Mouse (Mus musculus) liver, embryonic 12.5 days (tissue): ENCODE measurements at regions not wholly inside any gene's neighbourhood (a gene's known extent, or its start where the extent isn't known, plus 50 kb on each side); places are given as distances from the start of the nearest gene placed in this dataset.
A peak's percentile ranks its signal among the peaks of the same experiment; 100 is the strongest.

Source experiments
- ATAC-seq: fragments of 200-750 bp; cut with Nextera tagmentation; 2 replicates; pipeline ENCODE4 v1.8.0; 2017; ENCODE audit warnings: moderate number of reproducible peaks, mild to moderate bottlenecking, moderate library complexity
- H3K27ac ChIP-seq: fragments of 300-500 bp; sonication (generic); 2 replicates; pipeline ENCODE4 v1.5.1; 2016; ENCODE audit warnings: mild to moderate bottlenecking
- H3K27me3 ChIP-seq: fragments of 300-500 bp; sonication (generic); replicated peaks from 2 replicates; pipeline ENCODE4 v1.6.1; 2016; ENCODE audit warnings: mild to moderate bottlenecking, moderate library complexity
- H3K36me3 ChIP-seq: fragments of 300-500 bp; sonication (generic); 2 replicates; pipeline ENCODE4 v1.6.1; 2016; ENCODE audit warnings: mild to moderate bottlenecking, moderate library complexity
- H3K4me1 ChIP-seq: fragments of 300-500 bp; sonication (generic); 2 replicates; pipeline ENCODE4 v1.6.1; 2016
- H3K4me2 ChIP-seq: fragments of 300-500 bp; sonication (generic); 2 replicates; pipeline ENCODE4 v1.6.1; 2016; ENCODE audit warnings: mild to moderate bottlenecking, moderate library complexity
- H3K4me3 ChIP-seq: fragments of 300-500 bp; sonication (generic); 2 replicates; pipeline ENCODE4 v1.5.1; 2016; ENCODE audit warnings: mild to moderate bottlenecking, moderate library complexity
- H3K9ac ChIP-seq: fragments of 300-500 bp; sonication (generic); 2 replicates; pipeline ENCODE4 v1.6.1; 2016; ENCODE audit warnings: mild to moderate bottlenecking, moderate library complexity
- H3K9me3 ChIP-seq: fragments of 300-500 bp; sonication (generic); replicated peaks from 2 replicates; pipeline ENCODE4 v1.6.1; 2016; ENCODE audit warnings: mild to moderate bottlenecking, moderate library complexity
- whole genome bisulfite sequencing: fragments of 180-500 bp; shearing (Covaris S2); methylation state at CpG from one replicate; pipeline ENCODE4 v1.1.7; 2016; ENCODE audit not compliant: insufficient replicate concordance; 5-methylcytosine and 5-hydroxymethylcytosine counted together

DNA sequence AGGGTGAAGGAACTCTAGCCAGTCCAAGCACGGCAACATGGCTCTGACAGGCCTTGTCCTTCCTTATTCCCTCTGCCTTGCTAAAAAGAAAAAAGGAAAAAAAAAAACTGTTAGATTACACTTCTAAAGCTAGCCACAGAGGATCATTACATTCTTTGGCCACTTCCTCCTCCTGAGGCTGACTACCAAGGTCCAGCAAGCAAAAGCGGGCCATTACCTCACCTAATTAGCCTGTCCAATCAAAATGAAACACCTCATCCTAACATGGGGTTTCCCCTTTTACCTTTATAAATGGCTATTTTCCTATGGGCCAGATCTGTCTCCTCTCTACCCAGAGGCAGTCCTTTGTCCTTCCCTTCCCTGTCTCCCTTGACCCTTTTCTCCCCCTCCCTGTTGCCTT, 102.2 kb downstream of the Pih1h3b start:
- no peak for ATAC-seq
- H3K4me3 ChIP-seq: no peak overlapping the region
- H3K4me2 ChIP-seq: no peak overlapping the region
- H3K27ac ChIP-seq: no peak overlapping the region
- H3K27me3 ChIP-seq: 0 out of 2 replicates have a peak, but pooled peaks cover 5% of the 10 kb centered on the region
- no peak overlapping the region for H3K9ac ChIP-seq
- WGBS: 59% methylated on average over 2 of the region's 2 CpGs
- H3K36me3 ChIP-seq: no peaks in the 10 kb centered on the region
- H3K9me3 ChIP-seq: no peaks in the 10 kb centered on the region
- H3K4me1 ChIP-seq: no peaks in the 10 kb centered on the region

DNA sequence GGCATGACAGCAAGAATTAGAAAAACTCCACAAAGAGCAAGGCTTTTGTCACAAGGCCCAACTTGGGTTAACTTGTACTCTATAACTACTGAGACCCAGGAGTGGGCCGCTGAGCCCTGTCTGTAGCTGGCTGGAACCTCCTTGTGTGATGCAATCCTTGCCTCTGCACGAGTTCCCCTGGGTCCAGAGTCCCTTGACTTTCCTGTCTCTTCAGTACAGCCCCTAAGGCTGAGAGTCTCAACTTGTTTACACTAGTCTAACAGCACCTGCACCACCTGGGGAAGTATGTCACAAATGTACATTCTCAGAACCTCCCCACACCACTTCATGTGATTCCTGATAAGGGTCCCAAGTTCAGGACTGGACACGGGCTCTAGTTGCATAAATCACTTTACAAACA, 103.3 kb downstream of the Pih1h3b start:
- Histone ChIP-seq H3K4me3 (no peak overlapping the region), H3K27me3 (0 out of 2 replicates have a peak, but pooled peaks cover 5% of the 10 kb centered on the region), H3K9ac (no peak overlapping the region), H3K27ac (no peak overlapping the region), H3K4me2 (no peak overlapping the region), H3K4me1 (no peaks in the 10 kb centered on the region), H3K9me3 (no peaks in the 10 kb centered on the region), H3K36me3 (no peaks in the 10 kb centered on the region)
- WGBS: 46% methylated on average over 3 of the region's 3 CpGs
- ATAC-seq: no peak

DNA sequence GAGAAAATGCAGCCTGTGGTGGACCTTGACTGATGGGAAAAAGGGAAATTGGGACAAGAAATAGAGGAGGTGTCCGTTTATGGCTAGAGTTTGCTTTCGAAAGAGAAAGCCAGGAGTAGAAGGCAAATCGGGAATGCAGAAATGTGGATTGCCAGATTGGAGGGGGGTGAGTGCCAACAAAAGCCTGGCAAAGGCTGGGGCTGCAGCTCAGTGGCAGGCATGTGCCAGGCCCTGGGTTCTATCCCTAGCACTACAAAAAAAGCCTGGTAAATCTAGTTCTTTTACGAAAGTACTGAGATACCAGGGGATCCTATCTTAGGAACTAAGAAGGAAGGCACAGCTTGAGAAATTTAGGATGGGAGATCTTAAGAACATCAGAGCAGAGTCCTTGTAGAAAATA, 117.2 kb downstream of the Pih1h3b start:
- H3K27ac ChIP-seq: no peak overlapping the region
- no peaks in the 10 kb centered on the region for H3K36me3 ChIP-seq

DNA sequence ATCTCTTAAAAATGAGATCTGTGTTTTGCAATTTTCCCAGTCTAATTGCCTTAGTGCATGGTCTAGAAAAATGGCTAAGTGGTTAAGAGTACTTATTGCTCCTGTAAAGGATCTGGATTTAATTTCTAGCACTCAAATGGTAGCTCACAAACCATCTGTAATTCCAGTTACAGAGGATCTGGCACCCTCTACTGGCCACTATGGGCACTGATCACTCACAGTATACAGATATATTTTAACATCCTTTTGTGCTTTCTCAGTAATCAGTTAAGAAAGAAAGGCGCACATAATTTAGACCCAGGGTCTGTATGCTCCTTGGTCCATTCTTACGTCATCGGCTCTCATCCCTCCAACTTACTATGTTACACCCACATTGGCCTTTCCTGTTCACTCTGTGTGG, 120.3 kb downstream of the Pih1h3b start:
- Histone ChIP-seq H3K4me3 (no peak overlapping the region), H3K9ac (no peak overlapping the region), H3K27me3 (peaks cover 3% of the 10 kb centered on the region; the same call in 1 of the 2 replicates), H3K4me1 (no peaks in the 10 kb centered on the region), H3K4me2 (no peak overlapping the region), H3K9me3 (no peaks in the 10 kb centered on the region), H3K36me3 (no peaks in the 10 kb centered on the region), H3K27ac (no peak overlapping the region)
- WGBS: 78% methylated on average over 3 of the region's 3 CpGs
- ATAC-seq: no peak

More for the DNA sequence above, 117.2 kb downstream of the Pih1h3b start:
- H3K9me3 ChIP-seq: no peaks in the 10 kb centered on the region
- H3K4me1 ChIP-seq: no peaks in the 10 kb centered on the region
- ATAC-seq: no peak
- no peak overlapping the region for H3K9ac ChIP-seq
- peaks cover 16% of the 10 kb centered on the region for H3K27me3 ChIP-seq
- no peak overlapping the region for H3K4me2 ChIP-seq
- H3K4me3 ChIP-seq: no peak overlapping the region
- WGBS: 61% methylated on average over 4 of the region's 4 CpGs

DNA sequence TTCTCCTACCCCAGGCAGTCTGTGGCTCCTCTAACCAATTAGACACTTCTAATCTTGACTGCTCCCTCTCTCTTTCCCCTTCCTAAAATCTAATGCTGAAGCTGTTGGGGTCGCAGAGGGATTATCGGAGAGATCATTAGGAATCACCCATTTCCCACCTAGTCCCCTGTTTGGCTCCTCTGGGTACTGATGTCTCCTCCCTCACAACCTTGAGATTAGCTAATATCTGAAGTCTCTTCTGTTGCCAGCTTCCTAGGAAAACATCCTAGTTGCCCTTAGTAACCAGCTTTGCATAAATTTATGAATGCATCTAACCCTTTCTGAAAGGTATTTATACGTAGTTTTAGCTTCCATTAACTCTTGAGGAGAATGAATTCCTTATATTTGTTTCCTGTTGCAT, 138.4 kb upstream of the Frmpd3 start:
- ATAC-seq: no peak
- Histone ChIP-seq H3K27ac (no peak overlapping the region), H3K4me1 (no peaks in the 10 kb centered on the region), H3K27me3 (peaks cover 6% of the 10 kb centered on the region; the same call in 1 of the 2 replicates), H3K4me3 (no peak overlapping the region), H3K9ac (no peak overlapping the region), H3K9me3 (no peaks in the 10 kb centered on the region), H3K4me2 (no peak overlapping the region), H3K36me3 (no peaks in the 10 kb centered on the region)
- 52% methylated on average over 3 of the region's 3 CpGs for WGBS

DNA sequence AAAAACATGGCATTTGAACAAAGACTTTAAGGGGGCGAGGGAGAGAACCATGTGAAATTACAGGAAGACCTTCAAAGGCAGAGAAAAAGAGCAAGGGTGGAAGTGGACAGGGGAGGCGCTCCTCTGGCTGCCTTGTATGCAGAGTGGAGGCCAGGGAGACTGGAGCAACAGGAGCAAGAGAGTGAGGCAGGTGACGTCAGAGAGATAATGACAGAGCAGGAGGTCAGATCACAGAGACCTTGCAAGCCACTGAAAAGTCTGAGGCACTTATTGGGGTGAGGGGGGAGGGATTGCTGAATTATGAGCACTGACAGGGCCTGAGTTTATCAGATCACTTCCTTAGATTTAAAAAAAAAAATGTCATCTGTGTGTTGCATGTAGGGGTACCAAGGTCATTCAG, 133.3 kb upstream of the Frmpd3 start:
- no peaks in the 10 kb centered on the region for H3K9me3 ChIP-seq
- no peak overlapping the region for H3K4me3 ChIP-seq
- peaks cover 6% of the 10 kb centered on the region; the same call in 1 of the 2 replicates for H3K27me3 ChIP-seq
- H3K9ac ChIP-seq: no peak overlapping the region
- H3K4me1 ChIP-seq: no peaks in the 10 kb centered on the region
- 40% methylated on average over 3 of the region's 3 CpGs for WGBS
- H3K27ac ChIP-seq: no peak overlapping the region
- no peak overlapping the region for H3K4me2 ChIP-seq
- no peak for ATAC-seq
- H3K36me3 ChIP-seq: no peaks in the 10 kb centered on the region

DNA sequence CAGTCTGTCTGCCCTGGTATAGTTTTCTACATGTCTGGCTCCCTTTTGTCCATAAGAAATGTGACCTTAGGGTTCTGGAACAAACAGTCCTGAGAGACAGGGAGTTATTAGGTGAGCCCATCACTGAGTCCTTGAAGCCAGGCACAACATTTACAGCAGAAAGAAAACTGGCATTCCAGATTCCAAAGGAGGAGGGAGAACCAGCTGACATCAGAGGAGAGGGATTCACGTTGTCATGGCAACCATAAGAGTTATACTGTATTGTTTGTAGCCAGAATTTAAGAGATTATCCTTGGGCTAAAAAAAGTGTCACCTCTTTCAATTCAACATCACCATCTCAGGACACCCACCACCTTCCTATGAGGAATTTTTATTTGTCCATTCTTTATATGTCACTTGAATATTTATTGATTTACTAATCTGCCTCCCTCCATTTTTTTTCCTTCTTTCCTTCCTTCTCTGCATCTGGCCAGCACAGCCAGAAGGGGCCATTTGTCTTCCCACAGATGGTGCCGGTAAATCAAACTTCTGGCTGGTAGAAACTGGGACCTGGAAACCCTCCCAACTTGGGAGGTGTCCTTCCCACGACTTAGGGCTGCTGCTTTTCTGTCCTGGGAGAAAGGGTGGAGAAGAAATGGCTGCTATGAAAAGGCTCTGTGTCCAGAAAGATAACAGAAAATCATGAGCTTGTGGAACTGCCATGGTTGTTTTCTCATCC, 129.3 kb upstream of the Frmpd3 start:
- H3K4me1 ChIP-seq: no peaks in the 10 kb centered on the region
- H3K27me3 ChIP-seq: peaks cover 5% of the 10 kb centered on the region; the same call in 1 of the 2 replicates
- H3K4me3 ChIP-seq: no peak overlapping the region
- H3K27ac ChIP-seq: no peak overlapping the region
- 30% methylated on average over 3 of the region's 3 CpGs for WGBS
- no peaks in the 10 kb centered on the region for H3K36me3 ChIP-seq
- ATAC-seq: no peak
- no peak overlapping the region for H3K4me2 ChIP-seq
- no peak overlapping the region for H3K9ac ChIP-seq
- no peaks in the 10 kb centered on the region for H3K9me3 ChIP-seq

DNA sequence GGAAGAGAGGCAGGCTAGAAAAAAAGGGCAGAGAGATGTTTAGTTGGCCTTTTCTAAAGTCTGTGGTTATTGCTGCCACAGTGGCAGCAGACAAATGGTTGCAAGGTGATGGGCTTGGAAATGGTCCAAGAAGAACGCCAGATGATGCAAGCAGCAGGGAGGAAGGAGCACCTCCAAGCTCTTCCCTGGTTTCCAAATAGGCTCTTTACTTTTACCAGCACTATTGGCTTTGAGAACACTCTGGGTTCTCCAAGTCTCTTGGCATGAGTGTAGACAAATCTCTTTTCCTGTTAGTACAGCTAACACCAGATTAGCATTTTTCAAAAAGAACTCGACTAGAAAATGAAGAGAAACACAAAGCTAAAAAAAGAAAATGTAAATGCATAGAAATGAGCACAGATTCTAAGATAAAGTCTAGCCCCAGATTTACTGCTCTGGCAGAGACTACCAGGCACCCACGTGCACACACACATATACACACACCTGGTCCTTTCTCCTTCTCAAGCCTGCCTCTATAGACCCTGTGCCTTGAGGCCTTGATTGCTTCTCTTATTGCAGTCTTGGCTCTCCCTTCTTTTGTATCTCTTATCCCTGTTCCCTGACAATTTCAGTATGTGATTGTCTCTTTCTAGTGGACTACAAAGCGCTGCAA, 127.7 kb upstream of the Frmpd3 start:
- H3K4me2 ChIP-seq: no peak overlapping the region
- H3K27ac ChIP-seq: no peak overlapping the region
- H3K27me3 ChIP-seq: peaks cover 5% of the 10 kb centered on the region; the same call in 1 of the 2 replicates
- ATAC-seq: no peak
- H3K9ac ChIP-seq: no peak overlapping the region
- H3K4me1 ChIP-seq: no peaks in the 10 kb centered on the region
- WGBS: 45% methylated on average over 4 of the region's 4 CpGs
- no peaks in the 10 kb centered on the region for H3K36me3 ChIP-seq
- no peaks in the 10 kb centered on the region for H3K9me3 ChIP-seq
- H3K4me3 ChIP-seq: no peak overlapping the region

DNA sequence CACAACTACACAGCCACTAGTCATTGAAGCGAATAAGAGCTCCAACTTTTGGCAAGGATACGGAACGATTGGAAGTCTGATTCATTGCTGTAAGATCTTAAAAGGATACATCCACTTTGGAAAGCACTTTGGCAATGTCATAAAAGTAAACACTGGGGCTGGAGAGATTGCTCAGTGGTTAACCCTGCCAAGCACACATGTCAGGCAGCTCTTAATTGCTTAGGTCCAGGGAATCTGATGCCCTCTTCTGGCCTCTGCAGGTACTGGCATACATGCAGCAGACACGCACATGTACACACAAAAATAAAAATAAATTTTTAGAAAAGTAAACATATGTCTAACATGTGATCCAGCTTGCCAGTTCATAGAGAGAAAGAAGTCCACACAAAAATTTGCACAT, 86.3 kb upstream of the Frmpd3 start:
- H3K4me3 ChIP-seq: no peak overlapping the region
- WGBS: 76% methylated on average over 4 of the region's 4 CpGs
- no peak overlapping the region for H3K4me2 ChIP-seq
- 0 out of 2 replicates have a peak, but pooled peaks cover 6% of the 10 kb centered on the region for H3K27me3 ChIP-seq
- no peaks in the 10 kb centered on the region for H3K36me3 ChIP-seq
- H3K4me1 ChIP-seq: no peaks in the 10 kb centered on the region
- H3K9me3 ChIP-seq: no peaks in the 10 kb centered on the region
- H3K27ac ChIP-seq: no peak overlapping the region
- H3K9ac ChIP-seq: no peak overlapping the region
- no peak for ATAC-seq

DNA sequence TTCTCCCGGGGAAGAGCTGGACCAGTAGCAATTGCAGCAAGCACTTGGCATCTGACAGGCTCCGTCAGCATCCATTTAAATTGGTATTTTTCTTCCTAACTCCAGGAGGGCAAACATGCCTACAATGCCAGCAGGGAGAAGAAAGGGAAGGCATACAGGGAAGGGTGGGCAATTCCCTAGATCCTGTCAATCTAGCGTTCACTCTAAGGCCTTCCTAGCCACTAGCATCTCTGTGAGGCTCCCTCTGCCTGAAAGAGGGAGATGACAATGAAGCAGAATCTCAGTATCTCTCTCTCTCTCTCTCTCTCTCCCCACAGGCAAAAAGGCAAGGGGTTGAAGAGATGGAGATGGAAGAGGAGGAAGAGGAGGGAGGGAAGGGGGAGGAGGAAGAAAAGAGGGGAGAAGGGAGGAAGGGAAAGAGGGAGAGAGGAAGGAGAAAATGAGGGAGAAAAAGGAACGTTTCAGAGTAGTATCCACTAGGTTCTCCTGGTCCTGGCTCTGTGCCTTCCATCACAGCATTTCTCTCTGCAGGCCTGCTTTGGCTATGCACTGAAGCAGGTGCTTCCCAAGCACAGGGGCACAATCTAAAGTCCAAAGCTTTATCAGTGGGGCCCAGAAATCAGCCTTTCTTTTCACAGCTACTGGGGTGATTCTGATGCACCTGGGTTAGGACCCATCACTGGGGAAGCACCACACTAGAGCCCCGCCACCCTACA, 72.2 kb upstream of the Frmpd3 start:
- no peak overlapping the region for H3K9ac ChIP-seq
- 47% methylated on average over 5 of the region's 5 CpGs for WGBS
- H3K4me2 ChIP-seq: no peak overlapping the region
- H3K27ac ChIP-seq: no peak overlapping the region
- H3K9me3 ChIP-seq: no peaks in the 10 kb centered on the region
- no peaks in the 10 kb centered on the region for H3K4me1 ChIP-seq
- no peak for ATAC-seq
- no peak overlapping the region for H3K4me3 ChIP-seq
- no peaks in the 10 kb centered on the region for H3K36me3 ChIP-seq
- H3K27me3 ChIP-seq: peaks cover 52% of the 10 kb centered on the region

DNA sequence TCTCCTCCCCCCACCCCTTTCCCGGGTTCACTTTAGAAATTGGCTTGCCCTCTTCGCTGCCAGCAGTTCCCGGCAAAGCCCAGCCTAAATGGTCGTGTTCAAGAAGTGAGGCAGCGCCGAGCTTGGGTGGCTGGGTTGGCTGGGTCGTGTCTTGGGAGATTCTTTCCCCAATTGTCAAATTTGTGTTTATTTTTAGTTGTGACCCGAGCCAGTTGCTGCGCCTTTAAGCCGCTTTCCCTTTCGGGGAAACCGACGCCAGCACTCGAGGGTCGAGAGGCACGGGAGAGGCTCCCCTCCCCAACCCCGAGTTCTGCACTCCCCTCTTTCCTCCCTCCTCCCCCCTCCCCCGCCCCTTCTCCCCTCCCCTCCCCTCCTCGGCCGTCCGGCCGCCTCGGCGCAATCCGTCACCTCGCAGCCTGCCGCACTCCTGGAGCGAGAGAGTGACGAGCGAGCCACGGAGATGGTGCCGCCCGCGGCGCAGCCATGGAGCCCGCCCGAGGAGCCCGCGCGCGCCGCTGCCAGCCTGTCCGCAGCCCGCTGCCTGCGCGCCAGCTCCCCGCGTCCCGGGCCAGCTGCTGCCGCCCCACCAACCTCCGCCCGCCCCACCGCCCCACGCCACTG, 64.6 kb upstream of the Frmpd3 start:
- H3K27ac ChIP-seq: no peak overlapping the region
- peak overlapping the region; percentile 46 for H3K4me3 ChIP-seq
- peaks cover 84% of the 10 kb centered on the region for H3K27me3 ChIP-seq
- no peak for ATAC-seq
- peak overlapping the region; percentile 61 for H3K4me2 ChIP-seq
- H3K4me1 ChIP-seq: no peaks in the 10 kb centered on the region
- no peaks in the 10 kb centered on the region for H3K36me3 ChIP-seq
- no peak overlapping the region for H3K9ac ChIP-seq
- no peaks in the 10 kb centered on the region for H3K9me3 ChIP-seq
- WGBS: 16% methylated on average over 32 of the region's 54 CpGs
